Mouse (Mus musculus): ENCODE results near the gene Kcnq4.

GRCm38 (mm10) chr4:120792918-120793317 is 44.5 kb upstream of the Kcnq4 start:
- TF ChIP-seq CTCF (conservative IDR thresholded peaks at IDR 0.05; ENCODE audit: low read length) (no peak), NANOG (IDR thresholded peaks at IDR 0.05; ENCODE audit: borderline replicate concordance, low read length) (no peak), POU5F1 (IDR thresholded peaks at IDR 0.05; ENCODE audit: borderline replicate concordance, low read length) (no peak)
